Mouse (Mus musculus) small intestine, adult 2 months (tissue): ENCODE measurements at regions not wholly inside any gene's neighbourhood (a gene's known extent, or its start where the extent isn't known, plus 50 kb on each side); places are given as distances from the start of the nearest gene placed in this dataset.

ENCODE experiments used
- CTCF ChIP-seq: fragments of 200-500 bp; IDR thresholded peaks from 2 replicates; pipeline ENCODE4 v1.5.1; 2012; ENCODE audit warnings: low read depth, mild to moderate bottlenecking, control low read depth, inconsistent platforms, low read length, moderate library complexity, mixed read lengths; ENCODE audit not compliant: insufficient replicate concordance, insufficient read length; ENCODE audit errors: extremely low read depth
- POLR2A ChIP-seq: fragments of 200-500 bp; IDR thresholded peaks from 2 replicates; pipeline ENCODE4 v1.6.1; 2012; ENCODE audit warnings: low read depth, mild to moderate bottlenecking, control low read depth, inconsistent platforms, low read length, moderate library complexity

DNA sequence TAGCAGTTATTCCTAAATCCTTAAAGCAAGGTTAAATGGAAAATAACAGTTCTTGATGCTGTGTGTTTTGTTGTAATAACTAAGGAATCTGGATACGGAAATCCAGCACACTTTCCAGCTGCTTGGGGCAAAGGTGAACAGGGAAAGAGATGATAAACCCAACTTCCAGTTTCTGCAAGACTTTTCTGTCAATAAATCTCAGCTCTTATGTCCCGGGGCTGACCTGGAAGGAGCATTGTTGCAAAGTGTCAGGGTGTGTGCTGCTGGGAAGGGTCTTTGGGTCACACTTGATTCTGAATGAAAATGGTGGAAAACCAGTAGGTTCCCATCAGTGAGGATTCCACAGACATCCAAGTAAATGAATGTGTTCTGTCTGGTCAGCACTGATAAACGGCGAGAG, 81.2 kb upstream of the Marcks start:
- TF ChIP-seq POLR2A (no peak), CTCF (no peak)
